Mouse (Mus musculus): ENCODE results near the gene Cmtm4.

DNA sequence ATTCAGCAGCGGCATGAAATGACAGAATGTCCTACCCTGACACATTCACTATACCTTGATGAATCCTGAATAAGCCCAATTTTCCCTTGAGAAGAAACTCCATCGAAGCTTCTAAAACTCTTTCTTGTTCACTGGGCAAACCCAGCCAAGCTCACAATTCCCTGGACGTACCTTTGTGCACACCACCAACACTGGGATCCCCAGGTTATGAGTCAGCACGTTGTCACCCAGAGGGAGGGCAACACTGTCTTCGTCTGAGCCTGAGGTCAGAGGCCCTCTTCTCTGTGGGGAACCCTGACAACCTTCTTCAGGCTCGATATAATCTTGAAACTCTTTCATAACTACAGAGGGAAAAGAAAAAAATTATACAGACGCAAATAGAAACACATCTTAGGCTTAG, 34.6 kb upstream of the Cmtm4 start:
- TF ChIP-seq POLR2A (IDR thresholded peaks at IDR 0.05; ENCODE audit: extremely low read depth, insufficient read depth, low read length) = no peak
- no peak for TF ChIP-seq CTCF (IDR thresholded peaks at IDR 0.05; ENCODE audit: extremely low read depth, insufficient read depth, low read length)
